Mouse (Mus musculus): ENCODE measurements around the gene Hist1h3f. TPM values are rescaled to one million over a fixed set of nuclear protein-coding genes. Genes with fewer than 3 reads are reported as not detected.

Gene Hist1h3f
- 0.28 and 0.29 TPM in 2 replicates for polyA plus RNA-seq (2014; fragmentation: Nextera tagmentation; extraction: Ambion mirVana)

- Histone ChIP-seq H3K9me3 (ENCODE audit: control insufficient read depth, low read length) (no peaks in the 10 kb centered on the region), H3K36me3 (replicated peaks; ENCODE audit: control insufficient read depth, insufficient read depth) (no peaks in the 10 kb centered on the region), H3K4me1 (replicated peaks; ENCODE audit: control insufficient read depth, insufficient read depth, low read length) (0 out of 2 replicates have a peak, but pooled peaks cover 6% of the 10 kb centered on the region), H3K4me2 (replicated peaks) (peak within 1 kb of the TSS; percentile 82), H3K4me3 (replicated peaks; ENCODE audit: low read length) (peak within 1 kb of the TSS; percentile 44), H3K9ac (peak within 1 kb of the TSS; percentile 63), H3K27me3 (ENCODE audit: control insufficient read depth, insufficient read depth, low read length) (no peaks in the 10 kb centered on the region), H3K27ac (peak within 1 kb of the TSS; percentile 86)
- WGBS, result under 1% methylated on average over 22 of the region's 45 CpGs
- DNase-seq (ENCODE audit: low spot score) (peak; percentile 98), ATAC-seq (ENCODE audit: low FRiP score) (peak; percentile 95)
Observed at GRCm38 (mm10) chr13:23543965-23544786, at the start of gene Hist1h3f. Gene Hist1h3f, plus strand, starts transcription at chr13:23544052.

- Histone ChIP-seq H3K4me3 (replicated peaks; ENCODE audit: low read length) (no peak overlapping the region), H3K36me3 (replicated peaks; ENCODE audit: control insufficient read depth, insufficient read depth) (no peaks in the 10 kb centered on the region), H3K27me3 (ENCODE audit: control insufficient read depth, insufficient read depth, low read length) (peaks cover 28% of the 10 kb centered on the region), H3K9me3 (ENCODE audit: control insufficient read depth, low read length) (no peaks in the 10 kb centered on the region), H3K4me2 (replicated peaks) (no peak overlapping the region), H3K9ac (no peak overlapping the region), H3K27ac (no peak overlapping the region), H3K4me1 (replicated peaks; ENCODE audit: control insufficient read depth, insufficient read depth, low read length) (0 out of 2 replicates have a peak, but pooled peaks cover 5% of the 10 kb centered on the region)
- WGBS, result 76% methylated on average over 6 of the region's 6 CpGs
- no peak for ATAC-seq (ENCODE audit: low FRiP score)
- no peak for DNase-seq (ENCODE audit: low spot score)
Observed at GRCm38 (mm10) chr13:23495526-23495925, 48.3 kb upstream of the Hist1h3f start.

GRCm38 (mm10) chr13:23497656-23498321 lies 46.1 kb upstream of the Hist1h3f start:
- H3K9ac ChIP-seq, result no peak overlapping the region
- H3K4me1 ChIP-seq (replicated peaks; ENCODE audit: control insufficient read depth, insufficient read depth, low read length), result 0 out of 2 replicates have a peak, but pooled peaks cover 5% of the 10 kb centered on the region
- DNase-seq (ENCODE audit: low spot score), result no peak
- peak overlapping the region; percentile 19 for H3K4me3 ChIP-seq (replicated peaks; ENCODE audit: low read length)
- 2% methylated on average over 19 of the region's 19 CpGs for WGBS
- no peak for ATAC-seq (ENCODE audit: low FRiP score)
- no peaks in the 10 kb centered on the region for H3K36me3 ChIP-seq (replicated peaks; ENCODE audit: control insufficient read depth, insufficient read depth)
- peak overlapping the region; percentile 32 for H3K4me2 ChIP-seq (replicated peaks)
- H3K9me3 ChIP-seq (ENCODE audit: control insufficient read depth, low read length), result no peaks in the 10 kb centered on the region
- no peak overlapping the region for H3K27ac ChIP-seq
- peaks cover 36% of the 10 kb centered on the region for H3K27me3 ChIP-seq (ENCODE audit: control insufficient read depth, insufficient read depth, low read length)

GRCm38 (mm10) chr13:23498653-23499052 lies 45.2 kb upstream of the Hist1h3f start:
- ATAC-seq (ENCODE audit: low FRiP score), result no peak
- Histone ChIP-seq H3K4me3 (replicated peaks; ENCODE audit: low read length) (peak overlapping the region; percentile 19), H3K36me3 (replicated peaks; ENCODE audit: control insufficient read depth, insufficient read depth) (no peaks in the 10 kb centered on the region), H3K9me3 (ENCODE audit: control insufficient read depth, low read length) (no peaks in the 10 kb centered on the region), H3K27ac (no peak overlapping the region), H3K27me3 (ENCODE audit: control insufficient read depth, insufficient read depth, low read length) (peaks cover 36% of the 10 kb centered on the region), H3K4me1 (replicated peaks; ENCODE audit: control insufficient read depth, insufficient read depth, low read length) (0 out of 2 replicates have a peak, but pooled peaks cover 5% of the 10 kb centered on the region), H3K9ac (no peak overlapping the region), H3K4me2 (replicated peaks) (peak overlapping the region; percentile 32)
- WGBS, result 7% methylated on average over 10 of the region's 10 CpGs
- no peak for DNase-seq (ENCODE audit: low spot score)

GRCm38 (mm10) chr13:23499943-23500342 lies 43.9 kb upstream of the Hist1h3f start:
- Histone ChIP-seq H3K27ac (no peak overlapping the region), H3K9me3 (ENCODE audit: control insufficient read depth, low read length) (no peaks in the 10 kb centered on the region), H3K4me2 (replicated peaks) (no peak overlapping the region), H3K4me3 (replicated peaks; ENCODE audit: low read length) (no peak overlapping the region), H3K9ac (no peak overlapping the region), H3K36me3 (replicated peaks; ENCODE audit: control insufficient read depth, insufficient read depth) (no peaks in the 10 kb centered on the region), H3K27me3 (ENCODE audit: control insufficient read depth, insufficient read depth, low read length) (peaks cover 36% of the 10 kb centered on the region), H3K4me1 (replicated peaks; ENCODE audit: control insufficient read depth, insufficient read depth, low read length) (0 out of 2 replicates have a peak, but pooled peaks cover 5% of the 10 kb centered on the region)
- ATAC-seq (ENCODE audit: low FRiP score) (no peak), DNase-seq (ENCODE audit: low spot score) (no peak)
- WGBS, result 4% methylated on average over 7 of the region's 7 CpGs

- Histone ChIP-seq H3K4me2 (replicated peaks) (peak overlapping the region; percentile 11; the same call in 1 of the 2 replicates), H3K36me3 (replicated peaks; ENCODE audit: control insufficient read depth, insufficient read depth) (no peaks in the 10 kb centered on the region)
- 0 out of 2 replicates have a peak, but pooled peaks have one; percentile 57 for ATAC-seq (ENCODE audit: low FRiP score)
Observed at GRCm38 (mm10) chr13:23500424-23501200, 43.2 kb upstream of the Hist1h3f start.

GRCm38 (mm10) chr13:23501511-23501910 lies 42.3 kb upstream of the Hist1h3f start:
- no peak overlapping the region for H3K27ac ChIP-seq
- no peaks in the 10 kb centered on the region for H3K36me3 ChIP-seq (replicated peaks; ENCODE audit: control insufficient read depth, insufficient read depth)
- H3K27me3 ChIP-seq (ENCODE audit: control insufficient read depth, insufficient read depth, low read length), result peaks cover 36% of the 10 kb centered on the region
- no peak overlapping the region for H3K9ac ChIP-seq
- DNase-seq (ENCODE audit: low spot score), result no peak
- H3K4me1 ChIP-seq (replicated peaks; ENCODE audit: control insufficient read depth, insufficient read depth, low read length), result 0 out of 2 replicates have a peak, but pooled peaks cover 11% of the 10 kb centered on the region
- no peaks in the 10 kb centered on the region for H3K9me3 ChIP-seq (ENCODE audit: control insufficient read depth, low read length)
- WGBS, result 23% methylated on average over 5 of the region's 5 CpGs
- no peak overlapping the region for H3K4me2 ChIP-seq (replicated peaks)
- no peak for ATAC-seq (ENCODE audit: low FRiP score)
- no peak overlapping the region for H3K4me3 ChIP-seq (replicated peaks; ENCODE audit: low read length)

More at GRCm38 (mm10) chr13:23500424-23501200, 43.2 kb upstream of the Hist1h3f start:
- WGBS, result under 1% methylated on average over 17 of the region's 17 CpGs
- Histone ChIP-seq H3K9ac (no peak overlapping the region), H3K4me3 (replicated peaks; ENCODE audit: low read length) (no peak overlapping the region), H3K4me1 (replicated peaks; ENCODE audit: control insufficient read depth, insufficient read depth, low read length) (0 out of 2 replicates have a peak, but pooled peaks cover 6% of the 10 kb centered on the region), H3K27ac (no peak overlapping the region), H3K9me3 (ENCODE audit: control insufficient read depth, low read length) (no peaks in the 10 kb centered on the region), H3K27me3 (ENCODE audit: control insufficient read depth, insufficient read depth, low read length) (peaks cover 36% of the 10 kb centered on the region)
- peak; percentile 81 for DNase-seq (ENCODE audit: low spot score)

GRCm38 (mm10) chr13:23502031-23502567 lies 41.8 kb upstream of the Hist1h3f start:
- DNase-seq (ENCODE audit: low spot score) (no peak), ATAC-seq (ENCODE audit: low FRiP score) (no peak)
- Histone ChIP-seq H3K27me3 (ENCODE audit: control insufficient read depth, insufficient read depth, low read length) (peaks cover 36% of the 10 kb centered on the region), H3K4me1 (replicated peaks; ENCODE audit: control insufficient read depth, insufficient read depth, low read length) (0 out of 2 replicates have a peak, but pooled peaks cover 11% of the 10 kb centered on the region), H3K36me3 (replicated peaks; ENCODE audit: control insufficient read depth, insufficient read depth) (no peaks in the 10 kb centered on the region), H3K4me3 (replicated peaks; ENCODE audit: low read length) (no peak overlapping the region), H3K27ac (no peak overlapping the region), H3K9me3 (ENCODE audit: control insufficient read depth, low read length) (no peaks in the 10 kb centered on the region), H3K9ac (no peak overlapping the region), H3K4me2 (replicated peaks) (no peak overlapping the region)
- WGBS, result 32% methylated on average over 9 of the region's 9 CpGs
